Mouse (Mus musculus) heart, adult 2 months (tissue): ENCODE data around the gene Igfals.

Source experiments
- CTCF ChIP-seq: fragments of 200-600 bp; IDR thresholded peaks from 2 replicates; pipeline ENCODE4 v1.8.1; 2022; ENCODE audit warnings: antibody characterized with exemption, mild to moderate bottlenecking, moderate library complexity
- EP300 ChIP-seq: fragments of 200-500 bp; IDR thresholded peaks from 2 replicates; pipeline ENCODE4 v1.6.1; 2011; ENCODE audit warnings: low read depth, low read length, control low read depth; ENCODE audit not compliant: insufficient read depth
- POLR2A ChIP-seq: fragments of 200-500 bp; IDR thresholded peaks from 2 replicates; pipeline ENCODE4 v1.6.1; 2011; ENCODE audit warnings: mild to moderate bottlenecking, low read depth, low read length, control low read depth; ENCODE audit not compliant: insufficient read depth

DNA sequence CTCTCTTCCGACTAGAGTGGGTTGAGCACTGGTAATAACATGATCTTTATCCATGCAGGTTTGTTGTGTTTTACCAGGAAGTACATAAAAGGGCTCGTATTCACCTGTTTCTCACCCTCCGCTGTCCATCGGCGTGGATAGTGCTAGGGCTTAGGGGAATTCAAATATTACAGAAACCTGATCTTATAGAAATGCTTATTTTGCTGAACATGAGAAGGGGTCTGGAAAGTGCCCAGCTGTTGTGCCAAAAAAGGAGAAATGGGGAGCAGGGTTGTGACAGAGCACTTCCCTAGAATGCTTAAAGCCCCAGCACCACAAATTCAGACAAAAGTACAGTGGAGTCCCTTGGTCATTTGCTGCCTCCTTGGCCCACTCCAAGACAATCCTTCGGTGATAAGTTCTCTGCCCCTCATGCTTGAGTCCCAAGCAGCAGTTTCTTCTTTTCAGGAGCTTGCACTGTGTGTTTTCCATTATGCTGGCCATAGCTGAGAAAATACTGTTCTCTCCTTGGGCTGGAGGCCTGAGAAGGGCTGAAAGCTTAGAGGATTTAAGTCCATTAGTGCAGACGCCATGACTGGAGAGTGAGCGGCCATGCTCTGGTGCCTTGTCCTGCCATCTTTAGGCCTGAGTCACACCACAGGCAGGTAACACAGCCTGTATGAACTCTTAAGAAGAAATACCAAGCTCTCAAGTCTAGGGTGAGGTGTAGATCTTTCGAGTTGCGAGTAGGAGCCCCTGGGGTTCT is 14.2 kb upstream of the Igfals start:
- TF ChIP-seq CTCF (no peak), POLR2A (no peak), EP300 (no peak)
